Mouse (Mus musculus): ENCODE measurements around the gene Tmem144. TPM values are rescaled to one million over a fixed set of nuclear protein-coding genes. Genes with fewer than 3 reads are reported as not detected.

Tmem144 gene
- polyA plus RNA-seq, 1 experiment = not detected

DNA sequence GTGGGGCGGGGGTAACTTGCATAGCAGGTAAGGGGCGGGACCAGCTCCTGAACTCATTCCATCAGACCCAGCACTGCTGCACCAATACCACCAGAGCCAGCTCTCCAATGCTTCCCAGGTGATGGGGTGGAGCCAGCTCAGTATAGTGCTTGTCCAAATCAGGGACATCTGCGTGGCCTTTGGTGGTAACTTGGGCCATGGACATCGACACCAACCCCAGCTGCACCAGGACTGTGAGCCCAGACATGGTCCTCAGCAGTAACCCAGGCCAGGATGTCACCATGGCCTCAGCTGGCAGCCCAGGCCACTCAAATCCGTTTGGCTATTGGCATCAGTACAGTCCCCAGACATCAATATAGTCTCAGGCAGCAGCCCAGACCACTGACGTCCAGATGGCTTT lies 60.3 kb downstream of the Tmem144 start:
- Histone ChIP-seq H3K27me3 (ENCODE audit: control insufficient read depth) (peaks cover 2% of the 10 kb centered on the region; the same call in 1 of the 2 replicates), H3K36me3 (ENCODE audit: control insufficient read depth) (no peaks in the 10 kb centered on the region), H3K4me1 (ENCODE audit: control insufficient read depth) (no peaks in the 10 kb centered on the region), H3K9me3 (ENCODE audit: control insufficient read depth, low read length) (peaks cover under 1% of the 10 kb centered on the region; the same call in 1 of the 2 replicates), H3K4me3 (replicated peaks) (no peak overlapping the region)
- no peak for TF ChIP-seq GATA1 (IDR thresholded peaks at IDR 0.05; ENCODE audit: low read length)

DNA sequence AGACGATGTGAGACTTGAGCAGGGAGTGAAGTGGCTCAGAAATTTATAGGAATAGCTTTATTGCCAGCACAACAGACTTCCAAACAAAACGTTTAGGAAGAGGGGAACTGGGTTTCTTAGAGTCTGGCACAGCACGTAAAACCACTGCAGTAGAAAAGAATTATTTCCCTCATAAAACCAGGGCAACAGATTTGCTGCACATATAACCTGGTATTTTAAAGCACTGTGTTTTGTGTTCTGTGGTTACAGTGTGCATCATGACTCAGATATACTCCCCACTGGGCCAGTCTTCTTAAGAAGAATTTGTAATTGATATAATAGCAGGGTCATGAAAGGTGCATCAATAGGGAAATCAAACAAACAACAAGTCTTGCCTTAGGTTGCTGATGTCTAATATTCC lies 62.2 kb downstream of the Tmem144 start:
- Histone ChIP-seq H3K4me3 (replicated peaks) (no peak overlapping the region), H3K4me1 (ENCODE audit: control insufficient read depth) (no peaks in the 10 kb centered on the region), H3K36me3 (ENCODE audit: control insufficient read depth) (no peaks in the 10 kb centered on the region), H3K9me3 (ENCODE audit: control insufficient read depth, low read length) (peaks cover 2% of the 10 kb centered on the region; the same call in 1 of the 2 replicates), H3K27me3 (ENCODE audit: control insufficient read depth) (peaks cover 6% of the 10 kb centered on the region)
- TF ChIP-seq GATA1 (IDR thresholded peaks at IDR 0.05; ENCODE audit: low read length) = no peak
- TF ChIP-seq TAL1 (IDR thresholded peaks at IDR 0.05; ENCODE audit: low read length) = no peak

DNA sequence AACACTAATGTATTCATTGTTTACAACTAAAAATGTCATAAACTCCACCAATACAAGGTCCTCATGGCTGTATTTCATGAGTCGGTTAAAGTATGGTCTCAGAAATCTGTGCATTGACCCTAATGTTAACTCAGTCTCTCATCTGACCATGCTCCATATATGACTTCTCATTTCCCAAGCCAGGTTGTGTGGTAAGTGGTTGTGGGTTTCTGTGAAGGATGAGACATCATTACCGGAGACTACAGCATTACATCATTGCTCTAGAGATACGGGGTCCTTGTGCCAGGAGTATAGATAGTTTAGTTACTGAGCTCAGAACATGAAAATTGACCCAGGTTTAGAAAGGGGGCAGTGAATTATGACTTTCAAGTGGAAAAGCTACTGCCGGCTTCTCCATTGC lies 63.0 kb downstream of the Tmem144 start:
- Histone ChIP-seq H3K27me3 (ENCODE audit: control insufficient read depth) (peaks cover 12% of the 10 kb centered on the region), H3K36me3 (ENCODE audit: control insufficient read depth) (no peaks in the 10 kb centered on the region), H3K9me3 (ENCODE audit: control insufficient read depth, low read length) (peaks cover 2% of the 10 kb centered on the region; the same call in 1 of the 2 replicates), H3K4me3 (replicated peaks) (no peak overlapping the region), H3K4me1 (ENCODE audit: control insufficient read depth) (no peaks in the 10 kb centered on the region)
- TF ChIP-seq TAL1 (IDR thresholded peaks at IDR 0.05; ENCODE audit: low read length) = no peak

DNA sequence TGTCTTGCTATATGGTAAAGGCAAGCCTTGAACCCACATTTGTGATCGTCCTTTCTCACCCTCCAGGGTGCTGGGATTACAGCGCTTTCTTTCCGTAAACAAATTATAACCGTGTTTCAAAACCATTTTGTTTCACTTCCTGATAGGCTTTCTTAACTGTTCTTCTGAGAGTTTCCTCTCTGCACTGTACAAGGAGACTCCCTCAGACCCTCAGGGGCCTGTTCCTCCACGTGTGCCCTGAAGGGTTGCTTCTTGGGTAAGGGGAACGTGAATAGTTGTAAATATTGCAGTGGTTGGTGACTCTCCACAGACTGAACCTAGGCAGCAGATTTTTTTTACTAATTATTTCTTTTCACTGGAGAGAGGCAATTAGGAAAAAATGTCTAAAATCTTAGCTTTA lies 63.6 kb downstream of the Tmem144 start:
- TF ChIP-seq TAL1 (IDR thresholded peaks at IDR 0.05; ENCODE audit: low read length) (no peak), GATA1 (IDR thresholded peaks at IDR 0.05; ENCODE audit: low read length) (no peak)
- Histone ChIP-seq H3K4me3 (replicated peaks) (no peak overlapping the region), H3K27me3 (ENCODE audit: control insufficient read depth) (peaks cover 18% of the 10 kb centered on the region), H3K4me1 (ENCODE audit: control insufficient read depth) (no peaks in the 10 kb centered on the region), H3K9me3 (ENCODE audit: control insufficient read depth, low read length) (peaks cover 2% of the 10 kb centered on the region; the same call in 1 of the 2 replicates), H3K36me3 (ENCODE audit: control insufficient read depth) (no peaks in the 10 kb centered on the region)

DNA sequence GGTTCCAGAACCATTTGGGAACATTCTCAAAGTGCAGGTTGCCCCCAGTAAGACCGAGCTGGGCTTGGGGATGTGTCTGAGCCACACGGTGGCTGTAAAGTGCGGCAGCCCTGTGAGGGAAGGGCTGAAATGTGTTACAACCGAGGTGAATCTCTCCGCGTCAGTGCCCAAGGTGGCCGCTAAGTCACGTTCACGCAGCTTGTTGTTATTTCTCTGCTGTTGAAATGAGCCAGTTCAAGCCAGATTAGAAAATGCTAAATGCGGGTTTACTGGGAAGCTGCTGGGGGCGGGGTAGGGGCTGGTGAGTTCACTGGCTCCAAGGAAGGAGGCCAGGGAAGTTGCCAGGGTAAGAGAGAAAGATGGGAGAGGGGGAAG lies 68.2 kb downstream of the Tmem144 start:
- TF ChIP-seq GATA1 (IDR thresholded peaks at IDR 0.05; ENCODE audit: low read length) = no peak
- no peak for TF ChIP-seq TAL1 (IDR thresholded peaks at IDR 0.05; ENCODE audit: low read length)
- H3K4me1 ChIP-seq (ENCODE audit: control insufficient read depth) = no peaks in the 10 kb centered on the region

DNA sequence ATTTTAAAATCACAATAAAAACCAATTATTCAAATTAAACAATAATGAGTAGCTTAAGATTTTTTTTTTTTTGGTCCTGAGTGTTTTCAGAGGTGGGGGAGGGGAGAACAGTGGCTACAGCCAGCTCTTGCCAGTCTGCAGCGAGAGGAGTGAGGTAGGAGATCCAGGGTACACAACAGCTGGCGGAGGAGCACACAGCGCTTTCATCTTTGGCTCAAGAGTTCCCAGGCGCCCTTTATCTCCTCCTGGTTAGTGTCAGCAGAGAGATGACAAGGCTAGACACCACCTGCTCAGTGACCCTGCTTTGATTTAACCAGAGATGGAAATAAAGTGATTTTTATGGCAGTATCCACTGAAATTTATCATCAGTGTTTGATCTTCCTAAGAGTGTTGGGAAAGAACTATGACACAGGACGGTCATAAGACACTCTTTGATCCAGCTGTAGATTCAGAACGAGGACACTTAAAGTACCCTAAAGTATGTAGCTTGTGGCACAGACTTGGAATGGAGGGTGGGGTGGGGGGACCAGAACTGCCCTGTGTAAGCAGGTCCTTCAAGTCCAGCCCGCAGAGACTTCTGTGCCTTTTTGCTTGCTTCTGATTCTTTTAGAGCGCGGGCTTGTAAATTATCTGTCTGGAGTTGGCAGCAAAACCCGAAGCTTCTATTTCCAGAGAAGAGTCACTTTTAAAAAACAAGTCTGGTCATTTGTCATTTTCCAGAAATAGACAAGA lies 68.8 kb downstream of the Tmem144 start:
- TF ChIP-seq TAL1 (IDR thresholded peaks at IDR 0.05; ENCODE audit: low read length) (no peak), GATA1 (IDR thresholded peaks at IDR 0.05; ENCODE audit: low read length) (no peak)
- Histone ChIP-seq H3K9me3 (ENCODE audit: control insufficient read depth, low read length) (peaks cover 2% of the 10 kb centered on the region; the same call in 1 of the 2 replicates), H3K27me3 (ENCODE audit: control insufficient read depth) (peaks cover 22% of the 10 kb centered on the region), H3K36me3 (ENCODE audit: control insufficient read depth) (no peaks in the 10 kb centered on the region), H3K4me3 (replicated peaks) (no peak overlapping the region), H3K4me1 (ENCODE audit: control insufficient read depth) (no peaks in the 10 kb centered on the region)

More for the DNA sequence above, 68.2 kb downstream of the Tmem144 start:
- Histone ChIP-seq H3K4me3 (replicated peaks) (no peak overlapping the region), H3K27me3 (ENCODE audit: control insufficient read depth) (peaks cover 22% of the 10 kb centered on the region), H3K36me3 (ENCODE audit: control insufficient read depth) (no peaks in the 10 kb centered on the region), H3K9me3 (ENCODE audit: control insufficient read depth, low read length) (peaks cover 2% of the 10 kb centered on the region; the same call in 1 of the 2 replicates)

DNA sequence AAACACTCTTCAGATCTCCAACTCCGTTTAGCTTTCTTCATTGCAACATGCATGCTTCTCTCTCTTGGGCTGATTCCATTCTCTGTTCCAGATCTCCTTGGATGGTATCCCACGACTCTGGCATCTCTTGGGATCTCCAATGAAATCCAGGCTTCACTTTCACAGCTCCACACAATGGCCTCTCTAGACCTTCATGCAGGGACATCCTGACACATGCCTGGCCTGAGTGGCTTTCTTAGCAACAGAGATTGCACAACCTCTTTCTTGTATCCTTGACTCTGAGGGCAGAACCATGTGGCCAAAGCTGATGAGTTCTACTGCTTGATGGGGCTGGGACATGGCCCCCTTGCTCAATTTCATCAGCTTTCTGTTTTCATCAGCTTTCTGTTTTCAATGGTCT lies 79.9 kb downstream of the Tmem144 start:
- H3K36me3 ChIP-seq (ENCODE audit: control insufficient read depth) = no peaks in the 10 kb centered on the region
- TF ChIP-seq TAL1 (IDR thresholded peaks at IDR 0.05; ENCODE audit: low read length) (no peak), GATA1 (IDR thresholded peaks at IDR 0.05; ENCODE audit: low read length) (no peak)
- no peaks in the 10 kb centered on the region for H3K4me1 ChIP-seq (ENCODE audit: control insufficient read depth)
- no peaks in the 10 kb centered on the region for H3K27me3 ChIP-seq (ENCODE audit: control insufficient read depth)
- H3K4me3 ChIP-seq (replicated peaks) = no peak overlapping the region
- no peaks in the 10 kb centered on the region for H3K9me3 ChIP-seq (ENCODE audit: control insufficient read depth, low read length)

Other genes starting within 250 kb of the Tmem144 start
- gene 4930579G24Rik, start 223.7 kb downstream of the Tmem144 start, polyA plus RNA-seq (2012) = 0.33 and 0.53 TPM in 2 replicates
- 0.95 and 1.1 TPM in 2 replicates for gene Etfdh, start 223.3 kb downstream of the Tmem144 start, polyA plus RNA-seq (2012)
- gene Rxfp1, start 114.9 kb downstream of the Tmem144 start, polyA plus RNA-seq (2012) = not detected in 2 replicates
- 0.01 TPM in 1 of 2 replicates, not detected in the other for gene Fam198b, start 31.8 kb upstream of the Tmem144 start, polyA plus RNA-seq (2012)